Mouse (Mus musculus) midbrain, embryonic 14.5 days (tissue): ENCODE measurements around the gene Kat6b. TPM values are rescaled to one million over a fixed set of nuclear protein-coding genes. Genes with fewer than 3 reads are reported as not detected.
A peak's percentile ranks its signal among the peaks of the same experiment; 100 is the strongest.

Source experiments
- ATAC-seq: fragments of 200-750 bp; cut with Nextera tagmentation; 2 replicates; pipeline ENCODE4 v1.8.0; 2017; ENCODE audit warnings: moderate number of reproducible peaks, moderate library complexity; ENCODE audit not compliant: low FRiP score, low TSS enrichment
- DNase-seq: peaks from one replicate; pipeline ENCODE4 v3.0.0-alpha.2; 2015
- H3K27ac ChIP-seq: fragments of 300-500 bp; sonication (generic); replicated peaks from 2 replicates; pipeline ENCODE4 v1.5.1; 2014; ENCODE audit warnings: mild to moderate bottlenecking, low read depth, low read length, moderate library complexity
- H3K27me3 ChIP-seq: fragments of 300-500 bp; sonication (generic); 2 replicates; pipeline ENCODE4 v1.6.1; 2014; ENCODE audit warnings: low read length, control low read depth, mixed read lengths; ENCODE audit not compliant: control insufficient read depth, insufficient read depth
- H3K36me3 ChIP-seq: fragments of 300-500 bp; sonication (generic); 2 replicates; pipeline ENCODE4 v1.6.1; 2014; ENCODE audit warnings: low read length, control low read depth; ENCODE audit not compliant: control insufficient read depth, insufficient read depth
- H3K4me1 ChIP-seq: fragments of 300-500 bp; sonication (generic); 2 replicates; pipeline ENCODE4 v1.6.1; 2014; ENCODE audit warnings: mild to moderate bottlenecking, antibody characterized with exemption, low read length, control low read depth; ENCODE audit not compliant: control insufficient read depth, insufficient read depth
- H3K4me2 ChIP-seq: fragments of 300-500 bp; sonication (generic); 2 replicates; pipeline ENCODE4 v1.6.1; 2014; ENCODE audit warnings: mild to moderate bottlenecking, low read length, moderate library complexity
- H3K4me3 ChIP-seq: fragments of 300-500 bp; sonication (generic); replicated peaks from 2 replicates; pipeline ENCODE4 v1.5.1; 2014; ENCODE audit warnings: low read depth, low read length
- H3K9ac ChIP-seq: fragments of 300-500 bp; sonication (generic); replicated peaks from 2 replicates; pipeline ENCODE4 v1.6.1; 2014; ENCODE audit warnings: mild to moderate bottlenecking, low read length, moderate library complexity
- H3K9me3 ChIP-seq: fragments of 300-500 bp; sonication (generic); 2 replicates; pipeline ENCODE4 v1.6.1; 2016; ENCODE audit warnings: low read length, control low read depth, mixed read lengths; ENCODE audit not compliant: control insufficient read depth
- WGBS: fragments of 180-500 bp; shearing (Covaris S2); extraction: QIAGEN DNeasy Blood & Tissue Kit; methylation state at CpG from one replicate; pipeline ENCODE4 v1.1.7; 2014; 5-methylcytosine and 5-hydroxymethylcytosine counted together
- polyA plus RNA-seq: library from polyadenylated mRNA; unstranded; fragments of >200 nt; fragmentation: Nextera tagmentation; extraction: Ambion mirVana; gene quantifications from 2 replicates; pipeline ENCODE4 v1.2.1, GENCODE M21; 2014

The Kat6b gene
- polyA plus RNA-seq, 1 experiment from 2014 or later, result 29.4 TPM

DNA sequence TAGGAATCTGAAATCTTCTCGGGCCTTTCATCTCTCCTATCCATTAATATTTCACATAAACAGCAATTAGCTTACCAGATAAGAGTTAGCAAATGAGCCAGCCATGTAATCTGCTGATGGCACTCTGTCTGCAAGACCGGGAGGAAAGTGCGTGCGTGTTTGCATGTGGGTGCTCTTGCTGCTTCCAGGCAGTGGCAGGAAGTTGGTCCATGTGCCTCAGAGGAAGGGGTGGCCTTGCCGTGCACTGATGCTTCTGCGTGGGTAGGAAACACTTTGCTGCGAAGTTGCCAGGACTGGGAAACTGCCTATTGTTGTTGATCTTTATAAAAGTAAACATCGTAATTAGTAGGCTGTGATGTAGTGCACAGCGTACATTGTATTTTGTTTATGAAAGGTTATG, 42.0 kb downstream of the Kat6b start:
- H3K4me2 ChIP-seq, result no peak overlapping the region
- ATAC-seq (no peak), DNase-seq (no peak)
- H3K27ac ChIP-seq, result no peak overlapping the region
- 59% methylated on average over 9 of the region's 9 CpGs for WGBS
- no peaks in the 10 kb centered on the region for H3K9me3 ChIP-seq
- H3K9ac ChIP-seq, result no peak overlapping the region
- peaks cover 25% of the 10 kb centered on the region for H3K4me1 ChIP-seq
- no peak overlapping the region for H3K4me3 ChIP-seq
- H3K36me3 ChIP-seq, result peaks cover 4% of the 10 kb centered on the region; the same call in 1 of the 2 replicates
- no peaks in the 10 kb centered on the region for H3K27me3 ChIP-seq

GRCm38 (mm10) chr14:21523851-21524441, 42.7 kb downstream of the Kat6b start:
- Histone ChIP-seq H3K4me2 (no peak overlapping the region), H3K4me3 (no peak overlapping the region), H3K27me3 (no peaks in the 10 kb centered on the region), H3K36me3 (no peaks in the 10 kb centered on the region), H3K9ac (no peak overlapping the region), H3K27ac (peak overlapping the region; percentile 6; the same call in 1 of the 2 replicates), H3K4me1 (peaks cover 29% of the 10 kb centered on the region), H3K9me3 (no peaks in the 10 kb centered on the region)
- DNase-seq (peak; percentile 30), ATAC-seq (no peak)
- 18% methylated on average over 3 of the region's 3 CpGs for WGBS

- peaks cover 29% of the 10 kb centered on the region for H3K4me1 ChIP-seq
- 55% methylated on average over 4 of the region's 4 CpGs for WGBS
Observed at GRCm38 (mm10) chr14:21525674-21526073, 44.4 kb downstream of the Kat6b start.

GRCm38 (mm10) chr14:21533566-21533965, 52.3 kb downstream of the Kat6b start:
- H3K4me2 ChIP-seq, result no peak overlapping the region
- no peaks in the 10 kb centered on the region for H3K9me3 ChIP-seq
- peak; percentile 25 for DNase-seq
- WGBS, result 12% methylated on average over 4 of the region's 4 CpGs
- 0 out of 2 replicates have a peak overlapping the region, but pooled peaks have one; percentile 47 for H3K27ac ChIP-seq
- no peak for ATAC-seq
- peaks cover 30% of the 10 kb centered on the region for H3K4me1 ChIP-seq
- H3K9ac ChIP-seq, result no peak overlapping the region
- H3K36me3 ChIP-seq, result no peaks in the 10 kb centered on the region
- H3K27me3 ChIP-seq, result no peaks in the 10 kb centered on the region
- H3K4me3 ChIP-seq, result no peak overlapping the region

More at GRCm38 (mm10) chr14:21525674-21526073, 44.4 kb downstream of the Kat6b start:
- DNase-seq (no peak), ATAC-seq (no peak)
- Histone ChIP-seq H3K4me2 (no peak overlapping the region), H3K27ac (no peak overlapping the region), H3K27me3 (no peaks in the 10 kb centered on the region), H3K36me3 (no peaks in the 10 kb centered on the region), H3K9ac (no peak overlapping the region), H3K4me3 (no peak overlapping the region), H3K9me3 (no peaks in the 10 kb centered on the region)

- peak; percentile 22 for DNase-seq
- Histone ChIP-seq H3K27ac (peak overlapping the region; percentile 46), H3K4me1 (peaks cover 26% of the 10 kb centered on the region), H3K27me3 (no peaks in the 10 kb centered on the region), H3K36me3 (no peaks in the 10 kb centered on the region), H3K9ac (no peak overlapping the region), H3K4me2 (no peak overlapping the region), H3K4me3 (no peak overlapping the region), H3K9me3 (no peaks in the 10 kb centered on the region)
- 72% methylated on average over 2 of the region's 2 CpGs for WGBS
- ATAC-seq, result no peak
Observed at GRCm38 (mm10) chr14:21534066-21534465, 52.8 kb downstream of the Kat6b start.

DNA sequence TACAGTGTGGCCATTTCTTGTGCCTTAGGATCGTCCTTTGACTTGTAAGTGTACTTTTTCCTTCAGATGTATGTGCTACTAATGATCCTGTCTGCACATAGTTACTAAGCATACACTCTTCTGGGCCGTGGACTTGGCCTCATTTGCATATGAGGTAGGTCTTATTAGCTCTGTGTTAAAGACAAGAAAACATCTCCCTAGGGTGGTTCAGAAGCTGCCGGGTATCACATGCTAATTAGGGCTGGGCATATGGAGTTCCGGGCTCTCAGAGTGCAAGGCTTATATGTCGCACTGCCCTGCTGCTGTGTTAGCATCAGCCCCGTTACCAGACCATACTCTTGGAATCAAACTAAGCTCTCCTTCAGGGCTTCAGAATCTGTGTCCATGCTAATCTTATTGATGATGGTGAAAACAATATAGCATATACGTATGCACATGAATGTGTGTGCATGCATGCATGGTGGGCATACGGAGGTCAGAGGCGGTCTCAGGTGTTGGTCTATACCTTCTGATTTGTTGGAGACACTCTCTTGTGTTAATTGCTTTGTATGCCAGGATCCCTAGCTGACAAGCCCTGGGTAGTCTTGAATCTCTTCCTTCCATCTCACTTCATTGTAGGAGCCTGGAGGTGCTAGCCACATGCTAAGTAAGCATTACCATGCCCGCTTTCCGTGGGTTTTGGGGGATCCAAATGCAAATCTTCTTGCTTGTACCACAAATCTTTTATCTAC, 53.5 kb downstream of the Kat6b start:
- 43% methylated on average over 11 of the region's 11 CpGs for WGBS
- Histone ChIP-seq H3K4me3 (no peak overlapping the region), H3K9me3 (no peaks in the 10 kb centered on the region), H3K27me3 (no peaks in the 10 kb centered on the region), H3K36me3 (no peaks in the 10 kb centered on the region), H3K4me1 (peaks cover 26% of the 10 kb centered on the region), H3K27ac (peak overlapping the region; percentile 46), H3K9ac (no peak overlapping the region), H3K4me2 (no peak overlapping the region)
- peak; percentile 61 for DNase-seq
- peak; percentile 62; the same call in 1 of the 2 replicates for ATAC-seq

GRCm38 (mm10) chr14:21536485-21537181, 55.4 kb downstream of the Kat6b start:
- no peak overlapping the region for H3K27ac ChIP-seq
- no peak overlapping the region for H3K9ac ChIP-seq
- DNase-seq, result no peak
- no peaks in the 10 kb centered on the region for H3K27me3 ChIP-seq
- no peak for ATAC-seq
- 83% methylated on average over 11 of the region's 11 CpGs for WGBS
- no peak overlapping the region for H3K4me3 ChIP-seq
- H3K36me3 ChIP-seq, result no peaks in the 10 kb centered on the region
- no peak overlapping the region for H3K4me2 ChIP-seq
- no peaks in the 10 kb centered on the region for H3K9me3 ChIP-seq
- H3K4me1 ChIP-seq, result peaks cover 26% of the 10 kb centered on the region

DNA sequence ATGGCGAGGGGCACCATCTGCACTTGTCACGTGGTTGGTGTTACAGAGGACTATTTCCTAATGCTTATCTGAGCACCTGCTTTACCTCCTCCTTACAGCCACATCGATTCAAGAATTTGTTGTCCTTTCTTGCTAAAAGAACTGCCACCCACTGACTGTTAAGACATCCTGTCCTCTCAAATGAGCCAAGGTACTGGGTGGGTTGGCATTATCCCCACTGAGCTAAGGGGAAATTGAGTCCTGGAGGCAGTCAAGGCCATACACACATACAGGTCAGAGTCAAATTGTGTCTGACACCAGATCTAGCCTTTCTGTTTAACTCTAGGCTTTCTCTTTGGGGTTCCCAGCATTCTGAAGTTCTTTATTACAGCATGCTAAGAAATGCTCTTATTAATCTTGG, 56.6 kb downstream of the Kat6b start:
- ATAC-seq (no peak), DNase-seq (no peak)
- Histone ChIP-seq H3K27me3 (no peaks in the 10 kb centered on the region), H3K36me3 (peaks cover 6% of the 10 kb centered on the region; the same call in 1 of the 2 replicates), H3K27ac (no peak overlapping the region), H3K4me2 (no peak overlapping the region), H3K4me1 (peaks cover 25% of the 10 kb centered on the region), H3K9ac (no peak overlapping the region), H3K9me3 (peaks cover 4% of the 10 kb centered on the region; the same call in 1 of the 2 replicates), H3K4me3 (no peak overlapping the region)
- WGBS, result 91% methylated on average over 3 of the region's 3 CpGs
